Mouse (Mus musculus) limb, embryonic 14.5 days (tissue): ENCODE results near the gene Smim17. TPM values are rescaled to one million over a fixed set of nuclear protein-coding genes. Genes with fewer than 3 reads are reported as not detected.

Experiments used
- ATAC-seq: fragments of 200-750 bp; cut with Nextera tagmentation; 2 replicates; pipeline ENCODE4 v1.8.0; 2017; ENCODE audit warnings: low read depth, moderate number of reproducible peaks, moderate TSS enrichment; ENCODE audit not compliant: low FRiP score
- DNase-seq: peaks from one replicate; pipeline ENCODE4 v3.0.0-alpha.2; 2015; ENCODE audit warnings: low spot score
- H3K27ac ChIP-seq: fragments of 300-500 bp; sonication (generic); replicated peaks from 2 replicates; pipeline ENCODE4 v1.5.1; 2014; ENCODE audit warnings: low read depth, mild to moderate bottlenecking, low read length, moderate library complexity, mixed read lengths
- H3K27me3 ChIP-seq: fragments of 300-500 bp; sonication (generic); 2 replicates; pipeline ENCODE4 v1.6.1; 2014; ENCODE audit warnings: low read length, mixed read lengths; ENCODE audit not compliant: control insufficient read depth, insufficient read depth
- H3K36me3 ChIP-seq: fragments of 300-500 bp; sonication (generic); 2 replicates; pipeline ENCODE4 v1.6.1; 2014; ENCODE audit warnings: mild to moderate bottlenecking, low read length, moderate library complexity, mixed read lengths; ENCODE audit not compliant: control insufficient read depth, insufficient read depth
- H3K4me1 ChIP-seq: fragments of 300-500 bp; sonication (generic); 2 replicates; pipeline ENCODE4 v1.6.1; 2014; ENCODE audit warnings: antibody characterized with exemption, low read length, mixed read lengths; ENCODE audit not compliant: control insufficient read depth, insufficient read depth
- H3K4me2 ChIP-seq: fragments of 300-500 bp; sonication (generic); replicated peaks from 2 replicates; pipeline ENCODE4 v1.6.1; 2014; ENCODE audit warnings: low read depth, mild to moderate bottlenecking, low read length, moderate library complexity; ENCODE audit not compliant: severe bottlenecking
- H3K4me3 ChIP-seq: fragments of 300-500 bp; sonication (generic); replicated peaks from 2 replicates; pipeline ENCODE4 v1.5.1; 2014; ENCODE audit warnings: low read length
- H3K9ac ChIP-seq: fragments of 300-500 bp; sonication (generic); 2 replicates; pipeline ENCODE4 v1.6.1; 2014; ENCODE audit warnings: mild to moderate bottlenecking, low read depth, low read length, moderate library complexity; ENCODE audit not compliant: severe bottlenecking
- H3K9me3 ChIP-seq: fragments of 300-500 bp; sonication (generic); 2 replicates; pipeline ENCODE4 v1.6.1; 2016; ENCODE audit warnings: low read length; ENCODE audit not compliant: control insufficient read depth
- POLR2A ChIP-seq: fragments of 200-500 bp; IDR thresholded peaks from 2 replicates; pipeline ENCODE4 v1.8.0; 2012; ENCODE audit warnings: inconsistent platforms, mild to moderate bottlenecking, moderate library complexity, borderline replicate concordance; ENCODE audit not compliant: insufficient read depth, insufficient read length; ENCODE audit errors: extremely low read depth
- WGBS: fragments of 180-500 bp; shearing (Covaris S2); extraction: QIAGEN DNeasy Blood & Tissue Kit; methylation state at CpG from one replicate; pipeline ENCODE4 v1.1.7; 2014; 5-methylcytosine and 5-hydroxymethylcytosine counted together
- polyA plus RNA-seq, 2 experiments: library from polyadenylated mRNA; depleted of rRNA in 1 of 2; stranded (reverse) in 1 of 2; unstranded in 1 of 2; fragments of >200 nt; fragmentation: Nextera tagmentation in 1 of 2; extraction: Ambion mirVana in 1 of 2; gene quantifications; 2 replicates each; pipeline versions ENCODE4 v1.2.1 to v1.2.3; 2012 to 2014

Gene Smim17
- polyA plus RNA-seq (2012; rRNA removed) (0.31 and 0.51 TPM in 2 replicates), polyA plus RNA-seq (2014; fragmentation: Nextera tagmentation; extraction: Ambion mirVana) (0.32 TPM in 1 of 2 replicates, not detected in the other)

DNA sequence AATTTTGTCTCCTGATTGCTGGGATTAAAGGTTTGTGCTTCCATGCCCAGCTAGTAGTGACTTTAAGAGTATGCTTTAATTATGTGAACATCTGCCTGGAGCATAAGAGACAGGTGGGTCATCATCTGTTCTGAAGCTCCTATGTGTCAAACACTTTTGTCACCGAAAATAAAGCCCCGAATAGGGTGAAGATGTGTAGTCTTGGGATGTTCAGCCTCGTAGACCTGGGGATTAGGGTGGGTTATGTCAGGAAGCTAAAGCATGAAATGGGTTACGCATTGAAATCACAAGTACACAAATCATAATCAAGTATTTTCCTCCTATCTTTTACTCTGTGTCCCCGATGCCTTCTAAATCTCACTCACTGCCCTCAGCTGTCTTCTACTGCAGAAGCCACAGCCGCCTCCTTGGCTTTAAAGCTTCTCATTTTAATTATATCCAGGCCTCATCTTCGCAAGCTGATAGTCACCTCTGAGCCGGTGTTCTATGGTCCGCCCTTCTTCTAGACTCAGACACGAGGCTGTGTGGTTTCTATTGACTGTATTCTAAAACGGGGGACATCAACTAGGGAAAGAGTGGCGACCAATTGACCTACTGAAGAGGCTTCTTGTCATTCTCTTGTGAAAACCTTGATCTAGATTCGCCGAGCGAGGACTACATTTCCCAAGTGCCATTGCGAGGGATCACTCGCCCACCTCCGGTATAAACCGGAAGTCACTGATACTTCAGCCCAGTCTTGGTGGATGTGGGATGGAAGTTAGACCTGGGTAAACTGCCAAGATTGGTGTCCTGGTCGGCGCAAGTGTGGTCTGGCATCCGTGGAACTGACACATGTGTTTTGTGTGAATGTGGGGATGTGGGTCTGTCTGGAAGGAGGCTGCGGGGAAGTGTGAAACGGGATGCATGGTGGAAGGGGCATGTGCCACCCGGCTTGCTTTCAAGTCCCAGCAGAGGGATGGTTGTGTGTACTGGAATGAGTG is at the start of gene Smim17:
TSS of gene Smim17 (plus strand) at position 720 of the 980 bp plus-strand sequence.
- Histone ChIP-seq H3K9ac (peak within 1 kb of the TSS; percentile 60), H3K9me3 (no peaks in the 10 kb centered on the region), H3K4me3 (peak within 1 kb of the TSS; percentile 46), H3K27ac (no peak within 1 kb of the TSS), H3K4me2 (peak within 1 kb of the TSS; percentile 70), H3K36me3 (peaks cover 12% of the 10 kb centered on the region), H3K4me1 (peaks cover 5% of the 10 kb centered on the region; the same call in 1 of the 2 replicates), H3K27me3 (no peaks in the 10 kb centered on the region)
- ATAC-seq (peak; percentile 76), DNase-seq (peak; percentile 75)
- no peak for TF ChIP-seq POLR2A
- WGBS, result 24% methylated on average over 25 of the region's 25 CpGs

DNA sequence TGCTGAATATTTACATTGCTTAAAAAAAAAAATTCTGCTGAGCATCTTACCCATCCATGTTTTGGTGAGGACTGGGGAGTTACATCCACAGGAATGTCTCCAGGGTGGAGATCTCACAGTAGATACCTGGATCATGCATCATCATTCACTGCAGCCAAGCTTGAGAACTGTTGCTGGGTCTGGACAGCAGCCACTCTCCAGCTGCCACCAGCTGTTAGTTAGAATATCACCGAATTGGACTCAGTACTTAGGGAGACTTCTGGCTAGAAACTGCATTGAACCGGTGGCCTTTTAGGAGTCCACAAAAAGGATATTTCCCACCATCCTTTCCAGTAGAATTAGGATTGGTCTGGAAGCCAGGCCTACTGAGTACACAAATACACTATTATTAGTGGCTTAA is 40.4 kb upstream of the Smim17 start:
- H3K27me3 ChIP-seq, result no peaks in the 10 kb centered on the region
- no peaks in the 10 kb centered on the region for H3K9me3 ChIP-seq
- H3K27ac ChIP-seq, result no peak overlapping the region
- ATAC-seq (no peak), DNase-seq (no peak)
- TF ChIP-seq POLR2A, result no peak
- WGBS, result 65% methylated on average over 2 of the region's 2 CpGs
- no peak overlapping the region for H3K4me2 ChIP-seq
- H3K4me1 ChIP-seq, result peaks cover 6% of the 10 kb centered on the region; the same call in 1 of the 2 replicates
- H3K4me3 ChIP-seq, result no peak overlapping the region
- H3K36me3 ChIP-seq, result peaks cover 10% of the 10 kb centered on the region
- H3K9ac ChIP-seq, result no peak overlapping the region

DNA sequence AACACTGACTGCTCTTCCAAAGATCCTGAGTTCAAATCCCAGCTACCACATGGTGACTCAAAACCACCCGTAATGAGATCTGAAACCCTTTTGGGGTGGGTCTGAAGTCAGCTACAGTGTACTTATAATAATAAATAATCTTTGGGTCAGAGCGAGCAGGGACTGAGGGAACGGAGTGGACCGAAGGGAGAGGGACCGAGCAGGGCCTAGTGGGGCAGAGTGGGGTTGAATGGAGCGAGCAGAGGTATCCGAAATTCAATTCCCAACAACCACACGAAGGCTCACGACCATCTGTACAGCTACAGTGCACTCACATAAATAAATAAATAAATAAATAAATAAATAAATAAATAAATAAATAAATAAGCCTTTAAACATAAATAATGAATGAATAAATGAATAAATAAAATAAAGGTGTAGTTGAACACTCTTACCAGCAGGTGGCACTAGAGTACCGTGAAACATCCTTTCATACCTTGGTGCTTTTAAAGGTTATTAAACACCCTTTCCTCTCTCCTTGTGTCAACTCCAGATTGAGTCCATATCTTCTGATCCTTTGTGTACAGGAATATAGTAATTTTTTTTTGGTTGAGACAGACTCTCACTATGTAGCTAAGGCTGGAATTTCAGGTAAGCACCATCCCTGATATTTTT is 39.5 kb upstream of the Smim17 start:
- H3K4me1 ChIP-seq, result peaks cover 11% of the 10 kb centered on the region
- H3K27ac ChIP-seq, result no peak overlapping the region
- H3K4me2 ChIP-seq, result no peak overlapping the region
- 55% methylated on average over 10 of the region's 10 CpGs for WGBS
- no peaks in the 10 kb centered on the region for H3K27me3 ChIP-seq
- DNase-seq, result peak; percentile 88
- no peaks in the 10 kb centered on the region for H3K9me3 ChIP-seq
- no peak overlapping the region for H3K4me3 ChIP-seq
- no peak overlapping the region for H3K9ac ChIP-seq
- peaks cover 2% of the 10 kb centered on the region for H3K36me3 ChIP-seq
- ATAC-seq, result no peak
- TF ChIP-seq POLR2A, result no peak

DNA sequence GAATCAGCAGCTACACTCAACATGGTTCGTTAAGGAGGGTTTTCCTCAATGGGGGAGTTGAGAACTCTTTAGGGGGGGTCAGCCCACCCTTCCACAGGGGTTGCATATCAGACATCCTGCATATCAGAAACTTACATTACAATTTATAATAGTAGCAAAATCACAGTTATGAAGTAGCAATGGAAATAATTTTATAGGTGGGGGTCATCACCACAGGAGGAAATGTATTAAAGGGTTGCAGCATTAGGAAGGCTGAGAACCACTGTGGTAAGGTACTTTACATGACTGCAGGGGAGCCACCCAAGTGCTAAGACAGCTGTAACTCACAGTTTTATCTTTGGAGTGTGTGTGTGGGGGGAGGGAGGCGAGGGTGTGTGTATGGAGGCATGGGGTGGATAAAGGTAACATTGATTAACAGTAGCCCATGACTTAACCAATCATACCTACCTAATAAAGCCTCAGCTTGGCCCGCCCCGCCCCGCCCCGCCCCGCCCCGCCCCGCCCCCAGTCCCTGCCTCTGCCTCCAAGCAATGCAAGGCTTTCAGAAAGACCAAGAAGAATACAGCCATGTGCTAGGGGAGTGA is 37.9 kb upstream of the Smim17 start:
- WGBS, result 12% methylated on average over 7 of the region's 9 CpGs
- H3K27ac ChIP-seq, result no peak overlapping the region
- ATAC-seq (no peak), DNase-seq (no peak)
- TF ChIP-seq POLR2A, result no peak
- no peak overlapping the region for H3K4me2 ChIP-seq
- no peak overlapping the region; the same call in 1 of the 2 replicates for H3K9ac ChIP-seq
- no peaks in the 10 kb centered on the region for H3K27me3 ChIP-seq
- no peak overlapping the region for H3K4me3 ChIP-seq
- H3K36me3 ChIP-seq, result no peaks in the 10 kb centered on the region
- no peaks in the 10 kb centered on the region for H3K9me3 ChIP-seq
- peaks cover 12% of the 10 kb centered on the region for H3K4me1 ChIP-seq

DNA sequence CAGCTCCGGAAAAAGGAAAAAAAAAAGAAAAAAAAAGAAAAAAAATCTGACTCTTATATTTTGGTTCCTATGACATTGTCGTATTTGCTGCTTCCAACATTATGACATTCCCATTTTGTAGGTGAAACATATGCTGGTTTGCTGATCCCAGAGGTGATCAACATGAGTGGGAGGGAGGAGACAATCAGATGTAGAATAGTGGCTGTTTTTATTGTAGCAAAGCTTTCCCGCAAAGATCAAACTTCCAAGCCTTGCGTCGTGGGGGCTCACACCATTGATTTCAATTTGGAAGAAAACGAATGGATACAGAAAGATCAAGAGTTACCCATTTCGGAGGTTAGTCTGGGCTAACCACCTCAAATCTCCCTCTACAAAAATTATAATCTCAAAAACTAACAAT is 36.8 kb upstream of the Smim17 start:
- Histone ChIP-seq H3K4me3 (peak overlapping the region; percentile 48), H3K9ac (peak overlapping the region; percentile 49), H3K9me3 (no peaks in the 10 kb centered on the region), H3K36me3 (no peaks in the 10 kb centered on the region), H3K4me2 (peak overlapping the region; percentile 73), H3K27me3 (no peaks in the 10 kb centered on the region), H3K4me1 (peaks cover 12% of the 10 kb centered on the region), H3K27ac (peak overlapping the region; percentile 78)
- no peak for TF ChIP-seq POLR2A
- no peak for ATAC-seq
- no peak for DNase-seq
- 25% methylated on average over 7 of the region's 7 CpGs for WGBS
